Mouse (Mus musculus) brown adipose tissue, adult 24 weeks (tissue): ENCODE measurements around the gene Npr1. TPM values are rescaled to one million over a fixed set of nuclear protein-coding genes. Genes with fewer than 3 reads are reported as not detected.

Experiments
- H3K27ac ChIP-seq: fragments of 200-500 bp; replicated peaks from 2 replicates; pipeline ENCODE4 v1.5.1; 2012; ENCODE audit warnings: low read depth, mild to moderate bottlenecking, low read length
- H3K4me1 ChIP-seq: fragments of 200-500 bp; 2 replicates; pipeline ENCODE4 v1.6.1; 2012; ENCODE audit warnings: low read length, mixed read lengths; ENCODE audit not compliant: control insufficient read depth, insufficient read depth, insufficient read length
- H3K4me3 ChIP-seq: fragments of 200-500 bp; 2 replicates; pipeline ENCODE4 v1.5.1; 2012; ENCODE audit warnings: low read depth, mild to moderate bottlenecking, low read length, moderate library complexity; ENCODE audit not compliant: insufficient read depth
- polyA plus RNA-seq: library from polyadenylated mRNA; stranded (reverse); fragments of >200 nt; gene quantifications from 2 replicates; pipeline ENCODE4 v1.2.4, GENCODE M21; 2012; ENCODE audit not compliant: missing spikeins, insufficient read depth, insufficient read length

Gene Npr1
- 18.0 and 27.9 TPM in 2 replicates for polyA plus RNA-seq

GRCm38 (mm10) chr3:90465686-90466310, at the start of gene Npr1:
Npr1 (minus strand) TSS chr3:90465866.
- H3K4me3 ChIP-seq: peak within 1 kb of the TSS; percentile 86
- peaks cover 7% of the 10 kb centered on the region; the same call in 1 of the 2 replicates for H3K4me1 ChIP-seq
- peak within 1 kb of the TSS; percentile 86 for H3K27ac ChIP-seq

- Histone ChIP-seq H3K27ac (peak overlapping the region; percentile 92), H3K4me3 (peak overlapping the region; percentile 77), H3K4me1 (peaks cover 29% of the 10 kb centered on the region)
Measured at GRCm38 (mm10) chr3:90515242-90515641, 49.6 kb upstream of the Npr1 start.

GRCm38 (mm10) chr3:90514691-90515090, 49.0 kb upstream of the Npr1 start:
- Histone ChIP-seq H3K27ac (peak overlapping the region; percentile 95), H3K4me3 (peak overlapping the region; percentile 77), H3K4me1 (peaks cover 29% of the 10 kb centered on the region)

GRCm38 (mm10) chr3:90513796-90514590, 48.3 kb upstream of the Npr1 start, which contains the start of the genes S100a1 and S100a13:
S100a1 (minus strand) TSS chr3:90514392.
S100a13 (plus strand) TSS chr3:90514435.
- H3K4me3 ChIP-seq: peak within 1 kb of the TSS; percentile 77
- H3K4me1 ChIP-seq: peaks cover 29% of the 10 kb centered on the region
- peak within 1 kb of the TSS; percentile 95 for H3K27ac ChIP-seq

- Histone ChIP-seq H3K4me3 (peak overlapping the region; percentile 77), H3K27ac (peak overlapping the region; percentile 95), H3K4me1 (peaks cover 30% of the 10 kb centered on the region)
Measured at GRCm38 (mm10) chr3:90512948-90513642, 47.4 kb upstream of the Npr1 start.

GRCm38 (mm10) chr3:90512276-90512675, 46.6 kb upstream of the Npr1 start:
- Histone ChIP-seq H3K4me3 (no peak overlapping the region), H3K4me1 (peaks cover 28% of the 10 kb centered on the region), H3K27ac (no peak overlapping the region)

- Histone ChIP-seq H3K27ac (peak overlapping the region; percentile 70), H3K4me1 (peaks cover 19% of the 10 kb centered on the region), H3K4me3 (no peak overlapping the region)
Measured at GRCm38 (mm10) chr3:90509747-90510123, 44.1 kb upstream of the Npr1 start.

GRCm38 (mm10) chr3:90508950-90509746, 43.5 kb upstream of the Npr1 start, which contains the start of gene Chtop:
Chtop (minus strand) TSS chr3:90509498.
- H3K4me1 ChIP-seq: peaks cover 19% of the 10 kb centered on the region
- H3K4me3 ChIP-seq: peak within 1 kb of the TSS; percentile 89
- peak within 1 kb of the TSS; percentile 87 for H3K27ac ChIP-seq

GRCm38 (mm10) chr3:90508287-90508949, 42.8 kb upstream of the Npr1 start:
- peak overlapping the region; percentile 54 for H3K27ac ChIP-seq
- peaks cover 17% of the 10 kb centered on the region for H3K4me1 ChIP-seq
- H3K4me3 ChIP-seq: peak overlapping the region; percentile 89

- 0 out of 2 replicates have a peak, but pooled peaks cover 6% of the 10 kb centered on the region for H3K4me1 ChIP-seq
- no peak overlapping the region for H3K27ac ChIP-seq
- no peak overlapping the region for H3K4me3 ChIP-seq
Measured at GRCm38 (mm10) chr3:90506362-90506761, 40.7 kb upstream of the Npr1 start.

- Histone ChIP-seq H3K4me3 (no peak overlapping the region), H3K27ac (no peak overlapping the region), H3K4me1 (0 out of 2 replicates have a peak, but pooled peaks cover 6% of the 10 kb centered on the region)
Measured at GRCm38 (mm10) chr3:90505216-90505615, 39.5 kb upstream of the Npr1 start.

GRCm38 (mm10) chr3:90503444-90503843, 37.8 kb upstream of the Npr1 start:
- no peak overlapping the region for H3K4me3 ChIP-seq

GRCm38 (mm10) chr3:90497597-90497996, 31.9 kb upstream of the Npr1 start:
- Histone ChIP-seq H3K27ac (no peak overlapping the region), H3K4me1 (no peaks in the 10 kb centered on the region), H3K4me3 (no peak overlapping the region)

More at GRCm38 (mm10) chr3:90503444-90503843, 37.8 kb upstream of the Npr1 start:
- no peak overlapping the region for H3K27ac ChIP-seq
- 0 out of 2 replicates have a peak, but pooled peaks cover 6% of the 10 kb centered on the region for H3K4me1 ChIP-seq
